Mouse (Mus musculus) brain, embryonic 14.5 days (tissue): ENCODE measurements around the gene Dnah3. TPM values are rescaled to one million over a fixed set of nuclear protein-coding genes. Genes with fewer than 3 reads are reported as not detected.

ENCODE experiments used
- DNase-seq: peaks from one replicate; pipeline ENCODE4 v3.0.0-alpha.2; 2011; ENCODE audit warnings: low read depth
- CTCF ChIP-seq: fragments of 200-500 bp; IDR thresholded peaks from 2 replicates; pipeline ENCODE4 v1.5.1; 2012; ENCODE audit warnings: inconsistent platforms, mild to moderate bottlenecking, moderate library complexity, borderline replicate concordance; ENCODE audit not compliant: insufficient read depth, insufficient read length; ENCODE audit errors: extremely low read depth
- POLR2A ChIP-seq: fragments of 200-500 bp; IDR thresholded peaks from 2 replicates; pipeline ENCODE4 v1.6.1; 2012; ENCODE audit warnings: mild to moderate bottlenecking, inconsistent platforms, borderline replicate concordance; ENCODE audit not compliant: poor library complexity, insufficient read depth, insufficient read length, severe bottlenecking; ENCODE audit errors: extremely low read depth
- polyA plus RNA-seq: library from polyadenylated mRNA; depleted of rRNA; stranded (reverse); fragments of >200 nt; gene quantifications from 2 replicates; pipeline ENCODE4 v1.2.3, GENCODE M21; 2012

The Dnah3 gene
- polyA plus RNA-seq, 1 experiment = 0.15 TPM

GRCm38 (mm10) chr7:119976256-119976655, 118.8 kb downstream of the Dnah3 start:
- no peak for DNase-seq

GRCm38 (mm10) chr7:119974214-119974613, 120.9 kb downstream of the Dnah3 start:
- DNase-seq = no peak
- TF ChIP-seq CTCF (no peak), POLR2A (no peak)

More at GRCm38 (mm10) chr7:119976256-119976655, 118.8 kb downstream of the Dnah3 start:
- TF ChIP-seq CTCF (no peak), POLR2A (no peak)

GRCm38 (mm10) chr7:119969320-119969719, 125.8 kb downstream of the Dnah3 start:
- TF ChIP-seq POLR2A = no peak

GRCm38 (mm10) chr7:119965651-119966395, 129.3 kb downstream of the Dnah3 start:
- TF ChIP-seq CTCF = no peak
- no peak for TF ChIP-seq POLR2A
- DNase-seq = no peak

More at GRCm38 (mm10) chr7:119969320-119969719, 125.8 kb downstream of the Dnah3 start:
- no peak for DNase-seq

GRCm38 (mm10) chr7:119965205-119965604, 129.9 kb downstream of the Dnah3 start:
- DNase-seq = no peak
- TF ChIP-seq CTCF (no peak), POLR2A (no peak)

- no peak for DNase-seq
- no peak for TF ChIP-seq POLR2A
These were observed 134.0 kb downstream of the Dnah3 start for GRCm38 (mm10) chr7:119961107-119961506.

- no peak for DNase-seq
- no peak for TF ChIP-seq CTCF
- no peak for TF ChIP-seq POLR2A
These were observed 134.5 kb downstream of the Dnah3 start for GRCm38 (mm10) chr7:119960546-119960945.

GRCm38 (mm10) chr7:119960006-119960405, 135.1 kb downstream of the Dnah3 start:
- no peak for TF ChIP-seq CTCF
- TF ChIP-seq POLR2A = no peak
- no peak for DNase-seq

- TF ChIP-seq CTCF (no peak), POLR2A (no peak)
- no peak for DNase-seq
These were observed 135.6 kb downstream of the Dnah3 start for GRCm38 (mm10) chr7:119959491-119959890.

- TF ChIP-seq POLR2A (no peak), CTCF (no peak)
- DNase-seq = peak; percentile 20
These were observed 136.0 kb downstream of the Dnah3 start for GRCm38 (mm10) chr7:119959091-119959490.

- TF ChIP-seq POLR2A (no peak), CTCF (no peak)
- no peak for DNase-seq
These were observed 137.7 kb downstream of the Dnah3 start for GRCm38 (mm10) chr7:119957421-119957820.

- TF ChIP-seq CTCF (no peak), POLR2A (no peak)
These were observed 141.0 kb downstream of the Dnah3 start for GRCm38 (mm10) chr7:119954047-119954446.

More at GRCm38 (mm10) chr7:119954047-119954446, 141.0 kb downstream of the Dnah3 start:
- DNase-seq = no peak
